Mouse (Mus musculus): ENCODE results near the gene 2210016L21Rik. TPM values are rescaled to one million over a fixed set of nuclear protein-coding genes. Genes with fewer than 3 reads are reported as not detected.
A peak's percentile ranks its signal among the peaks of the same experiment; 100 is the strongest.
"Not testable (repeated sequence)": the region's sequence is repeated elsewhere in the genome, so short reads cannot be mapped to it uniquely, and the experiment has no call there.

2210016L21Rik gene
- polyA plus RNA-seq, 1 experiment, result 17.9 TPM

DNA sequence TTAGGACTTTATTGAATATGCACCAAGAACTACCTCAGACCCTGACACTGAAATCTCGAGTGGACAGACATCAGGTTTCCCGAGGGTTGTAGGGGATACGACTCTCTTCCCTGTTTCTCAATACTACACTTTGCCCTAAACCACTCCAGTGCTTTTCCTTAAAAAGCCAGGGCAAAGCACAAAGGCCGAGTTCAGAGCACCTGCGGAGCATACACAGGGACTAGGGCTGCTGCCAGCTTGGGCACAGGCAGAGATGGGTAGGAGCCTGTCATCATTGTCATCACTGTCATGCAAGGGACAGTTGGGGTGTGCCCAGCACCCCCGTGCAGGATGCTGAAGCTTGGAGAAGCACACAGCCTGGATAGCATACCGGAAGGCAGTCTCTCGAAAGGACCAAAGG is 8.8 kb upstream of the 2210016L21Rik start:
- Histone ChIP-seq H3K27ac (ENCODE audit: insufficient read depth, low read length) (no peak overlapping the region), H3K4me3 (ENCODE audit: extremely low read depth, insufficient read depth, insufficient read length) (no peak overlapping the region), H3K27me3 (ENCODE audit: control insufficient read depth, insufficient read depth, low read length) (no peaks in the 10 kb centered on the region), H3K36me3 (ENCODE audit: control insufficient read depth, insufficient read depth, low read length) (peaks cover 21% of the 10 kb centered on the region), H3K4me1 (ENCODE audit: control insufficient read depth, insufficient read depth, insufficient read length) (no peaks in the 10 kb centered on the region)
- no peak for DNase-seq (ENCODE audit: low read depth in 1 of 2, low spot score in 2 of 2)
- TF ChIP-seq POLR2A (IDR thresholded peaks at IDR 0.05; ENCODE audit: low read depth, low read length) (no peak), CTCF (IDR thresholded peaks at IDR 0.05; ENCODE audit: extremely low read depth, insufficient read depth, insufficient read length, insufficient replicate concordance) (no peak)
- WGBS, result 90% methylated on average over 8 of the region's 8 CpGs

DNA sequence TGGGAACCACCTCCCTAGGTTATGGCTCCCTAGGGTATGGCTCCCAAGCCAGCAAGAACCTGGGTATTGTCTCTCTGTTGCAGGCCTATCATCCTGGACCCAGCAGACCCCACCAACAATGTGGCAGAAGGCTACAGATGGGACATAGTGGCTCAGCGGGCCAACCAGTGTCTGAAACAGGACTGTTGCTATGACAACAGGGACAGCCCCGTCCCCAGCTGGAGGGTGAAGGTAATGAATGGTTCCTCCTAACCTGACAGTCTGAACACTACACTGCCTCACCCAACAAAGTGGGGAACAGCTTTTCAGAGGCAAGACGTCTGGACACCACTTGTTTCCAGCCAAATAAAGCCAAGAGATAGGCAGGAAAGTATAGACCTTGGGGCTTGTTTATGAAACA is 6.1 kb upstream of the 2210016L21Rik start:
- no peaks in the 10 kb centered on the region for H3K4me1 ChIP-seq (ENCODE audit: control insufficient read depth, insufficient read depth, insufficient read length)
- H3K27ac ChIP-seq (ENCODE audit: insufficient read depth, low read length), result no peak overlapping the region
- H3K4me3 ChIP-seq (ENCODE audit: extremely low read depth, insufficient read depth, insufficient read length), result no peak overlapping the region
- no peak for TF ChIP-seq CTCF (IDR thresholded peaks at IDR 0.05; ENCODE audit: extremely low read depth, insufficient read depth, insufficient read length, insufficient replicate concordance)
- TF ChIP-seq POLR2A (IDR thresholded peaks at IDR 0.05; ENCODE audit: low read depth, low read length), result no peak
- WGBS, result 68% methylated on average over 3 of the region's 3 CpGs
- no peak for DNase-seq (ENCODE audit: low read depth in 1 of 2, low spot score in 2 of 2)
- peaks cover 16% of the 10 kb centered on the region for H3K36me3 ChIP-seq (ENCODE audit: control insufficient read depth, insufficient read depth, low read length)
- no peaks in the 10 kb centered on the region for H3K27me3 ChIP-seq (ENCODE audit: control insufficient read depth, insufficient read depth, low read length)

DNA sequence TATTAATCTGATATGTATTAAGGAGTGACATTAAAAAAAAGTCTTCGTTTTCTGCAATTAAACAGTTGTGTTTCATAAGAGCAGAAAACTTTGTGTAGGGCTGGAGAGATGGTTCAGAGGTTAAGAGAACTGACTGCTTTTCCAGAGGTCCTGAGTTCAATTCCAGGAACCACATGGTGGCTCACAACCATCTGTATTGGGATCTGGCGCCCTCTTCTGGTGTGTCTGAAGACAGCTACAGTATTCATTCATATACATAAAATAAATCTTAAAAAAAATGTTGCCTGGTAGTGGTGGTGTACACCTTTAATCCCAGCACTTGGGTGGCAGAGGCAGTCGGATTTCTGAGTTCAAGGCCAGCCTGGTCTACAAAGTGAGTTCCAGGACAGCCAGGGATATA is 820 bp upstream of the 2210016L21Rik start:
- 62% methylated on average over 3 of the region's 3 CpGs for WGBS
- not testable (repeated sequence) for DNase-seq (ENCODE audit: low read depth in 1 of 2, low spot score in 2 of 2); H3K27ac ChIP-seq (ENCODE audit: insufficient read depth, low read length); H3K27me3 ChIP-seq (ENCODE audit: control insufficient read depth, insufficient read depth, low read length); H3K4me3 ChIP-seq (ENCODE audit: extremely low read depth, insufficient read depth, insufficient read length); H3K4me1 ChIP-seq (ENCODE audit: control insufficient read depth, insufficient read depth, insufficient read length)
- peaks cover 17% of the 10 kb centered on the region for H3K36me3 ChIP-seq (ENCODE audit: control insufficient read depth, insufficient read depth, low read length)

DNA sequence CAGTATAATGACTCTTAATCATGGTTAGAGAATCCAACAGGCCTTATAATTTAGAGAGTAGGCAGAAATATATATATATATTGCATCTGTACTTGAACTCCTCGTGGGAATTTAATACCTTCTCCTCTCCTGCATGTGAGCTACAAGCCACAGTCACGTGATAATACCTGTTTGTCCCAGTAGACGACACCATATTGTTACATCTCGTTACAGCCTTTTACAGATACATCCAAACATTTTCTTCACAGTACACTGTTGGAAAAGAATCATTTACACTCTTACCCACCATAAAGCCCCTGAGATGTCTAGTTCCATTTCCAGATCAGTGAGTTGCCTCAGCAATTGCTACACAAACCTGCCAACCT is 790 bp downstream of the 2210016L21Rik start:
- TF ChIP-seq POLR2A (IDR thresholded peaks at IDR 0.05; ENCODE audit: low read depth, low read length), result no peak
- no peak for TF ChIP-seq CTCF (IDR thresholded peaks at IDR 0.05; ENCODE audit: extremely low read depth, insufficient read depth, insufficient read length, insufficient replicate concordance)
- 53% methylated on average over 4 of the region's 4 CpGs for WGBS
- no peak for DNase-seq (ENCODE audit: low read depth in 1 of 2, low spot score in 2 of 2)
- H3K27ac ChIP-seq (ENCODE audit: insufficient read depth, low read length), result no peak overlapping the region
- H3K27me3 ChIP-seq (ENCODE audit: control insufficient read depth, insufficient read depth, low read length), result no peaks in the 10 kb centered on the region
- H3K4me3 ChIP-seq (ENCODE audit: extremely low read depth, insufficient read depth, insufficient read length), result peak overlapping the region; percentile 91
- no peaks in the 10 kb centered on the region for H3K4me1 ChIP-seq (ENCODE audit: control insufficient read depth, insufficient read depth, insufficient read length)
- peaks cover 22% of the 10 kb centered on the region for H3K36me3 ChIP-seq (ENCODE audit: control insufficient read depth, insufficient read depth, low read length)

DNA sequence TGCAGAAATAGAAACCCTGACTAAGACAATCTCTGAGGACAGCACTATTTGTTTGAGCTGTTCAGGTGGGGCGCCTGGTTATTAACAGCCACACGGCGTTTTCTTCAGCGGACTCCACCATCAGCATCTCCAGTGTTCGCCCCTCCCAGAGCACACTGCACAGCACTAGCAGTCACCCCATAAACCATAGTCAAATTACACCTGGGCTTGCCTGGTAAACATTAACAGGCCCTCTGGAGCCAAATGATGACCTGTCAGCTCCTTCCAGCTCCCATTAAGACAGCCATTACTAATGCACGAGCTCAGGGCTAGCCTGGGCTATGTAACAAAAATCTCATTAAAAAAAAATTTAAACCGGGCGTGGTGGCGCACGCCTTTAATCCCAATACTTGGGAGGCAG is 3.1 kb downstream of the 2210016L21Rik start:
- no peak overlapping the region for H3K4me3 ChIP-seq (ENCODE audit: extremely low read depth, insufficient read depth, insufficient read length)
- H3K27ac ChIP-seq (ENCODE audit: insufficient read depth, low read length), result no peak overlapping the region
- DNase-seq (ENCODE audit: low read depth in 1 of 2, low spot score in 2 of 2), result no peak
- no peaks in the 10 kb centered on the region for H3K4me1 ChIP-seq (ENCODE audit: control insufficient read depth, insufficient read depth, insufficient read length)
- peaks cover 34% of the 10 kb centered on the region for H3K36me3 ChIP-seq (ENCODE audit: control insufficient read depth, insufficient read depth, low read length)
- TF ChIP-seq CTCF (IDR thresholded peaks at IDR 0.05; ENCODE audit: extremely low read depth, insufficient read depth, insufficient read length, insufficient replicate concordance), result no peak
- TF ChIP-seq POLR2A (IDR thresholded peaks at IDR 0.05; ENCODE audit: low read depth, low read length), result no peak
- H3K27me3 ChIP-seq (ENCODE audit: control insufficient read depth, insufficient read depth, low read length), result no peaks in the 10 kb centered on the region
- 93% methylated on average over 10 of the region's 10 CpGs for WGBS

DNA sequence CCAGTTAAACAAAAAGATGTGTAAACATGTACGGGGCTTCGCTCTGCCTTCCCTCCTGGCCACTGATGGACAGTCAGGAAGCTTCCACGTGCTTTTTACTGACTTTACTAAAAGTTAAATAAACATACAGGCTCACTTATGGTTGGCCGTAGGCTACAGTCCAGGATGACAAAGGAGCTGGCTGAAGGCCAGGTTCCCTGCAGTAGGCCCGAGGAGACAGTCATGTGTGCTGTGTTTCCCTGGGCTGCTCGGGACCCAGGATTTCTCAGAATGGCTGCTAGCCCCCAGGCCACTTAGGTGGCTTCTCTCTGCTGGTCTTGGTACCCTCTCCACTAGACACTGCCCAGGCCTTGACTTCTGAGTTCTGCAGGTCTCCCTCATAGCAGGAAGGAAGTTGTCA is 6.9 kb downstream of the 2210016L21Rik start:
- WGBS, result 77% methylated on average over 6 of the region's 6 CpGs
- no peak for DNase-seq (ENCODE audit: low read depth in 1 of 2, low spot score in 2 of 2)

DNA sequence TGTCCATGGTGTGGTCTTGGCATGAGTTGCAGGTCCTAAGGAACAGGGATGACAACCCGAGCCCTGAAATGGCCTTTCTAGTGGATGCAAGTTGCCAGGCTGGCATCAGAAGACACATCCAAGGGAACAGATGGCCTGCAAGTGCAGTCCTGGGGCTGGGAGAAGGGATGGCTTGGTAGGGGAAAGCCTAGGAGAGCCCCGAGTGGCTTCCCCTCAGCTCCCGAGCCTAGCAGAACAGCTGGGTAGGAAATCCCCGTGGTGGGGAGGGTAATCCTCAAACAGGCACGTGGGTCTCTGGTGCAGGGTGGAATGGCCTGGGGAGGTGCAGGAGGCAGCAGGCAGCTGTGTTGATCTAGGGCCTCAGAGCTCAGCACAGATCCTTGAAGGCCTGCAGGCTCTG is 7.4 kb downstream of the 2210016L21Rik start:
- H3K4me1 ChIP-seq (ENCODE audit: control insufficient read depth, insufficient read depth, insufficient read length), result no peaks in the 10 kb centered on the region
- no peak overlapping the region for H3K4me3 ChIP-seq (ENCODE audit: extremely low read depth, insufficient read depth, insufficient read length)
- 59% methylated on average over 5 of the region's 5 CpGs for WGBS
- peaks cover 34% of the 10 kb centered on the region for H3K36me3 ChIP-seq (ENCODE audit: control insufficient read depth, insufficient read depth, low read length)
- TF ChIP-seq POLR2A (IDR thresholded peaks at IDR 0.05; ENCODE audit: low read depth, low read length), result no peak
- no peak for TF ChIP-seq CTCF (IDR thresholded peaks at IDR 0.05; ENCODE audit: extremely low read depth, insufficient read depth, insufficient read length, insufficient replicate concordance)
- no peak for DNase-seq (ENCODE audit: low read depth in 1 of 2, low spot score in 2 of 2)
- no peak overlapping the region for H3K27ac ChIP-seq (ENCODE audit: insufficient read depth, low read length)
- no peaks in the 10 kb centered on the region for H3K27me3 ChIP-seq (ENCODE audit: control insufficient read depth, insufficient read depth, low read length)

More for the DNA sequence above, 6.9 kb downstream of the 2210016L21Rik start:
- Histone ChIP-seq H3K4me3 (ENCODE audit: extremely low read depth, insufficient read depth, insufficient read length) (no peak overlapping the region), H3K27me3 (ENCODE audit: control insufficient read depth, insufficient read depth, low read length) (no peaks in the 10 kb centered on the region), H3K36me3 (ENCODE audit: control insufficient read depth, insufficient read depth, low read length) (peaks cover 34% of the 10 kb centered on the region), H3K4me1 (ENCODE audit: control insufficient read depth, insufficient read depth, insufficient read length) (no peaks in the 10 kb centered on the region), H3K27ac (ENCODE audit: insufficient read depth, low read length) (no peak overlapping the region)
- TF ChIP-seq POLR2A (IDR thresholded peaks at IDR 0.05; ENCODE audit: low read depth, low read length), result no peak
- no peak for TF ChIP-seq CTCF (IDR thresholded peaks at IDR 0.05; ENCODE audit: extremely low read depth, insufficient read depth, insufficient read length, insufficient replicate concordance)

Data from spleen, adult 2 months (tissue).